Mouse (Mus musculus) kidney, embryonic 15.5 days (tissue): ENCODE measurements at regions not wholly inside any gene's neighbourhood (a gene's known extent, or its start where the extent isn't known, plus 50 kb on each side); places are given as distances from the start of the nearest gene placed in this dataset.

Experiments
- ATAC-seq: fragments of 200-750 bp; cut with Nextera tagmentation; replicated peaks from 2 replicates; pipeline ENCODE4 v1.8.0; 2017; ENCODE audit warnings: moderate TSS enrichment; ENCODE audit not compliant: low FRiP score
- H3K27ac ChIP-seq: fragments of 300-500 bp; sonication (generic); 2 replicates; pipeline ENCODE4 v1.5.1; 2015; ENCODE audit warnings: mild to moderate bottlenecking, inconsistent platforms
- H3K27me3 ChIP-seq: fragments of 300-500 bp; sonication (generic); 2 replicates; pipeline ENCODE4 v1.6.1; 2015; ENCODE audit warnings: inconsistent platforms
- H3K36me3 ChIP-seq: fragments of 300-500 bp; sonication (generic); 2 replicates; pipeline ENCODE4 v1.6.1; 2015; ENCODE audit warnings: inconsistent platforms
- H3K4me1 ChIP-seq: fragments of 300-500 bp; sonication (generic); 2 replicates; pipeline ENCODE4 v1.6.1; 2015; ENCODE audit warnings: inconsistent platforms
- H3K4me2 ChIP-seq: fragments of 300-500 bp; sonication (generic); 2 replicates; pipeline ENCODE4 v1.6.1; 2015; ENCODE audit warnings: moderate library complexity, mild to moderate bottlenecking, inconsistent platforms
- H3K4me3 ChIP-seq: fragments of 300-500 bp; sonication (generic); replicated peaks from 2 replicates; pipeline ENCODE4 v1.5.1; 2015; ENCODE audit warnings: mild to moderate bottlenecking, inconsistent platforms
- H3K9ac ChIP-seq: fragments of 300-500 bp; sonication (generic); 2 replicates; pipeline ENCODE4 v1.6.1; 2015; ENCODE audit warnings: mild to moderate bottlenecking, inconsistent platforms
- H3K9me3 ChIP-seq: fragments of 300-500 bp; sonication (generic); replicated peaks from 2 replicates; pipeline ENCODE4 v1.6.1; 2016; ENCODE audit warnings: inconsistent platforms
- WGBS: fragments of 180-500 bp; shearing (Covaris S2); methylation state at CpG from one replicate; pipeline ENCODE4 v1.1.7; 2015; ENCODE audit warnings: mixed read lengths; 5-methylcytosine and 5-hydroxymethylcytosine counted together

DNA sequence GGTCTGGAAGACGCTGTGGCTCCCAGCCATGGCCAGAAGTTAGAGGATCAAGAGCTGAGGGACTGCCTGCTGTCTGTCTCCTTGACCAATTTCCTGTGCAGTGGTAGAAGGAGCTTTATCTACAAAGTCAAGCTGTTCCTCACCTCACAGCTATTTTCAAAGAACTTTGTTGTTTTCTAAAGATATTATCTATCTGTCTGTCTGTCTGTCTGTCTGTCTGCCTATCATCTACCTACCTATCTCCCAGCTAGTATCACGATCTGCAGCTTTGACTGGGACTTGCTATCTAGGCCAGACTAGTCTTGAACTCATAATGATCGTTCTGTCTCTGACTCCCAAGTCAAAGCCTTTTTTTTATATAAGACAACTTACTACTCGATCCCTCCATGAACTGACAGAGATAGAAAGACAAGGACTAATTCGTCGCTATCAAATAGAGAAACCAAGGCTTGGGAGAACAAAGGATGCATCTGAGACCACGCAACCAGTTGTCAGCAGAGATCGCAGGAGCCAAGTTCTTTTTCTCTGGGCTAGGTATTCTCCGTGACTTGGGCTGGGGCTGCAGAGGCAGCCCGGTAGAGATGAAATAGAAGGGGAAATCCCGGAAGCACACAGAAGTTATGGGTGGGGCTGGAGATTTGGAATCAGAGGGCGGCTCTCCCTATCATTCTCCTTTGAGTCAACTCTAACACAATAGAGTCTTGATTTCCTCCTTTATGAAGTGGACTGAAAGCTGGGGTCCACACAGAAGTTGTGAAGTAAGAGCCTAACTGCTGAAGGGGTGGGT lies 59.2 kb upstream of the Haao start:
- Histone ChIP-seq H3K27ac (no peak overlapping the region), H3K9ac (no peak overlapping the region), H3K36me3 (no peaks in the 10 kb centered on the region), H3K4me3 (no peak overlapping the region), H3K27me3 (no peaks in the 10 kb centered on the region), H3K9me3 (no peaks in the 10 kb centered on the region), H3K4me1 (peaks cover 30% of the 10 kb centered on the region), H3K4me2 (no peak overlapping the region)
- 89% methylated on average over 12 of the region's 12 CpGs for WGBS
- ATAC-seq = no peak

DNA sequence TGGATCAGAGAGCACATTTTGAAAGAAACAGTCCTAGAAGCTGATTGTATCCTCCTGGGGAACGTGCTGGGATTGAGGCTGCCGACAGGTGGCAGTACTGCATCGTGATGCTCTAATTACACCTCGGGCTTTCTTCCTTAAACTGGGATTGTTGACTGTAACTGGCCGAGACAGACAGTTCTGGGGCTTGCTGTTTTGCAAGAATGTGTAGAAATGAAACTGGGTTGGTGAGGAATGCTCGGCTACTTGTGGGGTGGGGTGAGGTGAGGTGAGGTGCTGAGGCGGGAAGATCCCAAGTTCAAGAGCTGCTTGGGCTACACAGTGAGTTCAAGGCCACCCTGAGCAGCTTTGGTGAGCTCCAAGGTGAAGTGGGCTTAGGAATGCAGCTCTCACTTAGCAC lies 55.7 kb upstream of the Haao start:
- H3K36me3 ChIP-seq = no peaks in the 10 kb centered on the region
- H3K4me1 ChIP-seq = peaks cover 31% of the 10 kb centered on the region
- WGBS = 4% methylated on average over 7 of the region's 7 CpGs
- H3K27me3 ChIP-seq = no peaks in the 10 kb centered on the region; the same call in 1 of the 2 replicates
- no peak overlapping the region for H3K4me2 ChIP-seq
- no peaks in the 10 kb centered on the region for H3K9me3 ChIP-seq
- H3K4me3 ChIP-seq = no peak overlapping the region
- no peak overlapping the region for H3K9ac ChIP-seq
- H3K27ac ChIP-seq = peak overlapping the region; percentile 61
- ATAC-seq = peak; percentile 47

DNA sequence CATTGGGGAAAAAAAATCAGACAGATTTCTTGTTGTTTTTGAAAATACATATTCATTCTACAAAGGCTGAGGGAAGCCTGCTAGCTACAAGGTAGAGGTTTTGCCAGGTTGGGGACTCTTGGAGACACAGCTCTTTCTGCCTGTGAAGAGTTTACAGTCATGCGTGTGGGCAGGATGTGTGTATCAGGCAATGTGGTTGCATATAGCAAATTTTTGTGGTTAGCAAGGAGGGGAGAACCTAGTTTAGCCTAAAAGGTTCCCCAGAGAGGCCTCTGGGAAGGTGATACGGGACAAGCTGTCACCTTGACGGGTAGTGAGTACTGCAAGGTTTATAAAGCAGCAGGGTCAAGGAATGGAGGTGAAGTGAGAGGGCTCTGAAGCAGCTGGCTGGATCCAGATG lies 54.8 kb upstream of the Haao start:
- Histone ChIP-seq H3K9me3 (no peaks in the 10 kb centered on the region), H3K4me3 (no peak overlapping the region), H3K4me1 (peaks cover 38% of the 10 kb centered on the region), H3K27ac (no peak overlapping the region), H3K27me3 (no peaks in the 10 kb centered on the region; the same call in 1 of the 2 replicates), H3K36me3 (no peaks in the 10 kb centered on the region), H3K9ac (no peak overlapping the region), H3K4me2 (no peak overlapping the region)
- WGBS = 48% methylated on average over 3 of the region's 3 CpGs
- ATAC-seq = no peak

DNA sequence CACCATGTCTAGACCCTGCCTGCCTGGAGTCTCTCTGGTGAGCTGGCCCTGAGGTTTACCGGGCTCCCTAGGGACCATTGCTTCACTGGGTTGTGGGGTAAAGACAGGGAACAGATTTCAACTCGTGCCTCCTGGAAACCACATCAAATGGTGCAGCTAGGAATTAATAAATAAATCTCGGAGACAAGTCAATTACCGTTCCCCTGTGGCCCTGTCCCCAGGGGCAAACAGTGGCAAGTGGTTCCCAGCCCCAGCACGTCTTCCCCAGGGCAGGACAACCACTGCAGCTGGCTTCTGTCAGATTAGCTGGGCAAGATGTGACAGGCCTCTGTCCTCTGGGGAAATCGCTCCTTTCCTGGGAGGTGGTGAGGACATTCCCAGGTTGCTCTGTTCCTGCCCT lies 54.3 kb upstream of the Haao start:
- Histone ChIP-seq H3K27ac (no peak overlapping the region), H3K27me3 (no peaks in the 10 kb centered on the region; the same call in 1 of the 2 replicates), H3K4me2 (no peak overlapping the region), H3K4me3 (no peak overlapping the region), H3K36me3 (no peaks in the 10 kb centered on the region), H3K9me3 (no peaks in the 10 kb centered on the region), H3K4me1 (peaks cover 43% of the 10 kb centered on the region), H3K9ac (no peak overlapping the region)
- ATAC-seq = no peak; the same call in 1 of the 2 replicates
- 29% methylated on average over 6 of the region's 6 CpGs for WGBS

DNA sequence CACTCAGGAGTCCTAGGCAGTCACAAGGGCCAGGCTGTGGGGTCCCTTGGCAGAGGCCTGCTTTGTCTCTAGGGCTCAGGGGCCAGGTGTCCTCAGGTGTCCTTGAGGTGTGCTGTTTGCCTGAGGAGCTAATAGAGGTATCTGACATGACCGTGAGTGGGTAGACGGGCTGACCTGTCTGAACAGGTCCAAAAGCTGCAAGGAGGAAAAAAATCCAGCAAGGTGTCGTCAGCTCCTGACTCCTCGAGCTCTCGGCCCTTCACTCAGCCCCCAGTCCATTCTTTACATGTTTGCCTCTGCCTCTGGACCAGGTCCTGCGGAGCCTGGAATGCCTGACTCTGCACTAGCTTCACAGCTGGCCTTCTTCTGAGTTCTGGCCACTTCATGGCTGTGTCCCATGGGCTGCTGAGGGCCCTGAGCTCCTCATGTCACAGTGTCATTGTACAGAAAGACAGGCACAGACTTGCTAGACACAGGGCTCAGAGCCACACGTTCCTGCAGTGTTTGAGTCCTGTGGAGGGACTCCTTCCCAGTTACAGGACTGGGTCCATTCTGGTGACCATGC lies 51.9 kb upstream of the Haao start:
- ATAC-seq = no peak
- Histone ChIP-seq H3K27me3 (no peaks in the 10 kb centered on the region; the same call in 1 of the 2 replicates), H3K36me3 (no peaks in the 10 kb centered on the region), H3K4me2 (no peak overlapping the region), H3K4me3 (no peak overlapping the region), H3K27ac (no peak overlapping the region), H3K9ac (no peak overlapping the region), H3K9me3 (no peaks in the 10 kb centered on the region), H3K4me1 (peaks cover 56% of the 10 kb centered on the region)
- 68% methylated on average over 7 of the region's 7 CpGs for WGBS

DNA sequence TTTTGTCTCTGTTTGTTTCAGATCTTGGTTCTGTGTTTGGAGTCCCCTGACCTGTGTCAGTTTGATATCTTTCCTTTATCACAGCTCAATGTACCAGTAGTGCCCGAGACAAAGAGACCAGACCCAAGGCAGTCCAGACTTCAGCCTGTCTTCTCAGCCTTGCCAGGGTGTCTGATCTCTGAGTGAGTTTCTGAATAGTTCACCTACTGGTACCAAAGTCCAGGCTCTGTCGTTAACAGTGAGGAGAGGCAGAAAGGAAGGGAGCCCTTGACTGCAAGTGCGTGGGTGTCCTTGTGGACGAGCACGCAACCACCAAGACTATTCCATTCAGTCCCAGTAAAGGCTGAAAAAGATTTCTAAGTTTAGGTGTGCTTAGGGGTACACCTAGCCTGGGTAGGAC lies 50.8 kb upstream of the Haao start:
- Histone ChIP-seq H3K27me3 (no peaks in the 10 kb centered on the region; the same call in 1 of the 2 replicates), H3K27ac (no peak overlapping the region), H3K4me3 (no peak overlapping the region), H3K36me3 (no peaks in the 10 kb centered on the region), H3K4me2 (no peak overlapping the region), H3K4me1 (peaks cover 55% of the 10 kb centered on the region), H3K9ac (no peak overlapping the region), H3K9me3 (no peaks in the 10 kb centered on the region)
- WGBS = 88% methylated on average over 5 of the region's 5 CpGs
- ATAC-seq = no peak
